Mouse (Mus musculus) kidney, embryonic 14.5 days (tissue): ENCODE measurements around the gene Slc38a6. TPM values are rescaled to one million over a fixed set of nuclear protein-coding genes. Genes with fewer than 3 reads are reported as not detected.
A peak's percentile ranks its signal among the peaks of the same experiment; 100 is the strongest.

Experiments used
- ATAC-seq: fragments of 200-750 bp; cut with Nextera tagmentation; 2 replicates; pipeline ENCODE4 v1.8.0; 2017; ENCODE audit warnings: moderate number of reproducible peaks, mild to moderate bottlenecking, moderate TSS enrichment, moderate library complexity; ENCODE audit not compliant: low FRiP score, low TSS enrichment
- H3K27ac ChIP-seq: fragments of 300-500 bp; sonication (generic); 2 replicates; pipeline ENCODE4 v1.5.1; 2014; ENCODE audit warnings: low read depth, mild to moderate bottlenecking, low read length, moderate library complexity, mixed read lengths
- H3K27me3 ChIP-seq: fragments of 300-500 bp; sonication (generic); 2 replicates; pipeline ENCODE4 v1.6.1; 2014; ENCODE audit warnings: mild to moderate bottlenecking, low read length; ENCODE audit not compliant: control insufficient read depth, insufficient read depth
- H3K36me3 ChIP-seq: fragments of 300-500 bp; sonication (generic); 2 replicates; pipeline ENCODE4 v1.6.1; 2014; ENCODE audit warnings: low read length, mixed read lengths; ENCODE audit not compliant: control insufficient read depth, insufficient read depth
- H3K4me1 ChIP-seq: fragments of 300-500 bp; sonication (generic); 2 replicates; pipeline ENCODE4 v1.6.1; 2014; ENCODE audit warnings: low read length, mixed read lengths; ENCODE audit not compliant: control insufficient read depth, insufficient read depth
- H3K4me2 ChIP-seq: fragments of 300-500 bp; sonication (generic); replicated peaks from 2 replicates; pipeline ENCODE4 v1.6.1; 2014; ENCODE audit warnings: low read depth, mild to moderate bottlenecking, low read length
- H3K4me3 ChIP-seq: fragments of 300-500 bp; sonication (generic); 2 replicates; pipeline ENCODE4 v1.5.1; 2014; ENCODE audit warnings: mild to moderate bottlenecking, low read length
- H3K9ac ChIP-seq: fragments of 300-500 bp; sonication (generic); 2 replicates; pipeline ENCODE4 v1.6.1; 2014; ENCODE audit warnings: low read depth, mild to moderate bottlenecking, low read length, moderate library complexity
- H3K9me3 ChIP-seq: fragments of 300-500 bp; sonication (generic); 2 replicates; pipeline ENCODE4 v1.6.1; 2016; ENCODE audit warnings: low read length; ENCODE audit not compliant: control insufficient read depth
- WGBS: fragments of 180-500 bp; shearing (Covaris S2); extraction: QIAGEN DNeasy Blood & Tissue Kit; methylation state at CpG from one replicate; pipeline ENCODE4 v1.1.7; 2014; 5-methylcytosine and 5-hydroxymethylcytosine counted together
- polyA plus RNA-seq: library from polyadenylated mRNA; unstranded; fragments of >200 nt; fragmentation: Nextera tagmentation; extraction: Ambion mirVana; gene quantifications from 2 replicates; pipeline ENCODE4 v1.2.1, GENCODE M21; 2014

Slc38a6 gene
- polyA plus RNA-seq, 1 experiment from 2014 or later = 11.1 TPM

GRCm38 (mm10) chr12:73269531-73269930 lies 17.0 kb upstream of the Slc38a6 start:
- Histone ChIP-seq H3K9me3 (no peaks in the 10 kb centered on the region), H3K36me3 (peaks cover 3% of the 10 kb centered on the region), H3K27me3 (no peaks in the 10 kb centered on the region), H3K4me2 (no peak overlapping the region), H3K27ac (no peak overlapping the region), H3K4me3 (no peak overlapping the region), H3K4me1 (0 out of 2 replicates have a peak, but pooled peaks cover 3% of the 10 kb centered on the region), H3K9ac (no peak overlapping the region)
- ATAC-seq = no peak
- WGBS = 81% methylated on average over 3 of the region's 3 CpGs

GRCm38 (mm10) chr12:73269933-73270332 lies 16.6 kb upstream of the Slc38a6 start:
- Histone ChIP-seq H3K4me2 (no peak overlapping the region), H3K36me3 (peaks cover 4% of the 10 kb centered on the region), H3K9me3 (no peaks in the 10 kb centered on the region), H3K4me1 (0 out of 2 replicates have a peak, but pooled peaks cover 3% of the 10 kb centered on the region), H3K9ac (no peak overlapping the region), H3K4me3 (no peak overlapping the region), H3K27ac (no peak overlapping the region), H3K27me3 (no peaks in the 10 kb centered on the region)
- ATAC-seq = no peak
- 54% methylated on average over 4 of the region's 4 CpGs for WGBS

GRCm38 (mm10) chr12:73274921-73275320 lies 11.7 kb upstream of the Slc38a6 start:
- whole genome bisulfite sequencing = 94% methylated on average over 3 of the region's 3 CpGs
- 0 out of 2 replicates have a peak, but pooled peaks cover 3% of the 10 kb centered on the region for H3K4me1 ChIP-seq

GRCm38 (mm10) chr12:73287609-73288008 lies 1.0 kb downstream of the Slc38a6 start:
- 0 out of 2 replicates have a peak overlapping the region, but pooled peaks have one; percentile 73 for H3K9ac ChIP-seq
- H3K27ac ChIP-seq = no peak overlapping the region
- peak overlapping the region; percentile 76 for H3K4me2 ChIP-seq
- 58% methylated on average over 8 of the region's 8 CpGs for WGBS
- H3K27me3 ChIP-seq = no peaks in the 10 kb centered on the region
- H3K36me3 ChIP-seq = peaks cover 9% of the 10 kb centered on the region; the same call in 1 of the 2 replicates
- H3K4me1 ChIP-seq = peaks cover 15% of the 10 kb centered on the region; the same call in 1 of the 2 replicates
- no peak for ATAC-seq
- peak overlapping the region; percentile 75 for H3K4me3 ChIP-seq
- no peaks in the 10 kb centered on the region for H3K9me3 ChIP-seq

More at GRCm38 (mm10) chr12:73274921-73275320, 11.7 kb upstream of the Slc38a6 start:
- Histone ChIP-seq H3K9me3 (no peaks in the 10 kb centered on the region), H3K36me3 (peaks cover 22% of the 10 kb centered on the region), H3K4me2 (no peak overlapping the region), H3K27me3 (no peaks in the 10 kb centered on the region), H3K27ac (no peak overlapping the region), H3K4me3 (no peak overlapping the region), H3K9ac (no peak overlapping the region)
- no peak for ATAC-seq

- no peak for ATAC-seq
- peaks cover 6% of the 10 kb centered on the region; the same call in 1 of the 2 replicates for H3K36me3 ChIP-seq
- H3K4me2 ChIP-seq = no peak overlapping the region
- peaks cover 15% of the 10 kb centered on the region; the same call in 1 of the 2 replicates for H3K4me1 ChIP-seq
- WGBS = 87% methylated on average over 3 of the region's 3 CpGs
- H3K4me3 ChIP-seq = no peak overlapping the region
- H3K9me3 ChIP-seq = no peaks in the 10 kb centered on the region
- H3K9ac ChIP-seq = no peak overlapping the region
- no peaks in the 10 kb centered on the region for H3K27me3 ChIP-seq
- H3K27ac ChIP-seq = no peak overlapping the region
Measured at GRCm38 (mm10) chr12:73288626-73289025, 2.0 kb downstream of the Slc38a6 start.

- peaks cover 5% of the 10 kb centered on the region; the same call in 1 of the 2 replicates for H3K36me3 ChIP-seq
- no peak overlapping the region for H3K9ac ChIP-seq
- no peak overlapping the region for H3K4me3 ChIP-seq
- H3K9me3 ChIP-seq = no peaks in the 10 kb centered on the region
- no peaks in the 10 kb centered on the region for H3K4me1 ChIP-seq
- no peak overlapping the region for H3K27ac ChIP-seq
- no peak overlapping the region for H3K4me2 ChIP-seq
- ATAC-seq = no peak
- H3K27me3 ChIP-seq = no peaks in the 10 kb centered on the region
Measured at GRCm38 (mm10) chr12:73294884-73295283, 8.3 kb downstream of the Slc38a6 start.

- Histone ChIP-seq H3K27ac (no peak overlapping the region), H3K27me3 (no peaks in the 10 kb centered on the region), H3K9me3 (no peaks in the 10 kb centered on the region), H3K36me3 (peaks cover 5% of the 10 kb centered on the region; the same call in 1 of the 2 replicates), H3K9ac (no peak overlapping the region), H3K4me1 (no peaks in the 10 kb centered on the region), H3K4me3 (no peak overlapping the region), H3K4me2 (no peak overlapping the region)
- 87% methylated on average over 11 of the region's 11 CpGs for WGBS
- ATAC-seq = no peak
Measured at GRCm38 (mm10) chr12:73295505-73296140, 9.0 kb downstream of the Slc38a6 start.

GRCm38 (mm10) chr12:73298621-73299020 lies 12.0 kb downstream of the Slc38a6 start:
- 95% methylated on average over 5 of the region's 5 CpGs for WGBS

GRCm38 (mm10) chr12:73300531-73300930 lies 14.0 kb downstream of the Slc38a6 start:
- H3K27ac ChIP-seq = no peak overlapping the region
- 86% methylated on average over 2 of the region's 2 CpGs for WGBS
- H3K27me3 ChIP-seq = no peaks in the 10 kb centered on the region
- no peak for ATAC-seq
- no peak overlapping the region for H3K9ac ChIP-seq
- H3K9me3 ChIP-seq = no peaks in the 10 kb centered on the region
- H3K4me2 ChIP-seq = no peak overlapping the region
- no peaks in the 10 kb centered on the region for H3K4me1 ChIP-seq
- H3K4me3 ChIP-seq = no peak overlapping the region
- H3K36me3 ChIP-seq = no peaks in the 10 kb centered on the region

More at GRCm38 (mm10) chr12:73298621-73299020, 12.0 kb downstream of the Slc38a6 start:
- no peak overlapping the region for H3K4me2 ChIP-seq
- H3K27ac ChIP-seq = no peak overlapping the region
- peaks cover 5% of the 10 kb centered on the region; the same call in 1 of the 2 replicates for H3K36me3 ChIP-seq
- no peaks in the 10 kb centered on the region for H3K9me3 ChIP-seq
- H3K9ac ChIP-seq = no peak overlapping the region
- no peak overlapping the region for H3K4me3 ChIP-seq
- no peak for ATAC-seq
- H3K4me1 ChIP-seq = no peaks in the 10 kb centered on the region
- H3K27me3 ChIP-seq = no peaks in the 10 kb centered on the region
